Mouse (Mus musculus): Measurements from ENCODE around the gene A530016L24Rik.

- TF ChIP-seq CTCF (IDR thresholded peaks at IDR 0.05) (no peak), EP300 (IDR thresholded peaks at IDR 0.05; ENCODE audit: insufficient read depth, low read depth, low read length) (no peak), POLR2A (IDR thresholded peaks at IDR 0.05; ENCODE audit: insufficient read depth, low read depth, low read length) (no peak)
Observed at GRCm38 (mm10) chr12:112496136-112496535, 6.9 kb downstream of the A530016L24Rik start.

All from heart, adult 2 months (tissue).